Mouse (Mus musculus) testis, adult 2 months (tissue): ENCODE data around the gene H2afj.

ENCODE experiments used
- CTCF ChIP-seq: fragments of 200-500 bp; IDR thresholded peaks from 2 replicates; pipeline ENCODE4 v1.5.1; 2012; ENCODE audit warnings: low read depth, mild to moderate bottlenecking, inconsistent platforms, low read length, moderate library complexity; ENCODE audit not compliant: control insufficient read depth, insufficient read depth, insufficient replicate concordance
- POLR2A ChIP-seq: fragments of 200-500 bp; IDR thresholded peaks from 2 replicates; pipeline ENCODE4 v1.6.1; 2012; ENCODE audit warnings: low read depth, mild to moderate bottlenecking, inconsistent platforms, low read length, moderate library complexity; ENCODE audit not compliant: control insufficient read depth

GRCm38 (mm10) chr6:136808631-136809046 lies 595 bp downstream of the H2afj start:
- TF ChIP-seq CTCF (no peak), POLR2A (no peak)
